Comparison of ENCODE assay signal across 8 mouse cellular contexts in the genomic region with DNA sequence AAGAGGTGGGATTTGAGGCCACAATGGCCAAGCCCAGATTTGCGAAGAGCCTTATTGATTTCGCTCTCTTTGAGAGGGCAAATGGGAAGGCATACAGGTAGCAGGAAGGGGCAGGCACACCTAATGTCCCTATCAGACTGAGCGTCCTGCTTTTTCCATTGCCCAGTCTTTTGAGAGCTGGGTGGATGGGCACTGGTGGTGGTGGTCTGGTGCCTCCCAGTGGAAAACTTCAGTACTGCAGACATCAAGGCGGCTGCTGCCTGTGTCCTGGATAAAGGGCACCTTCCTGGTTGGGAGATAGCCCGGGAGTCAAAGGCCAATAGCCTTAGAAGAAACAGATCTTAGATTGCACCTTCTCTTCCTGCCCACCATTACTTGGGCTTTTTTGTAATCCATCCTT. TPM values are rescaled to one million over a fixed set of nuclear protein-coding genes. Genes with fewer than 3 reads are reported as not detected.
DNase-seq lines count a peak whose midpoint lies in the region; ATAC-seq and TF ChIP-seq lines count a peak whose summit lies in the region.

No protein-coding gene starts in this region.

- no peak overlapping the region for H3K4me2 ChIP-seq in CH12.LX (ENCODE audit: insufficient read depth, low read depth, poor library complexity, severe bottlenecking)
- H3K4me2 ChIP-seq in heart, embryonic 16.5 days (ENCODE audit: low read depth, low read length), result no peak overlapping the region

- dilution Hi-C loops in CH12.LX (cut with MboI; ENCODE audit: extremely low pct_ligation_motif_present, extremely low pct_unique_long_range_greater_than_20kb, low sequenced_read_pairs), result no loop called here

- TF ChIP-seq RAD21 in CH12.LX (IDR thresholded peaks at IDR 0.05; ENCODE audit: low read depth, low read length), result no peak; the same call in none of the 2 replicates

- TF ChIP-seq POLR2A in CH12.LX (IDR thresholded peaks at IDR 0.05; ENCODE audit: low read depth, low read length), result no peak

- peak; percentile 79 for DNase-seq in CH12.LX (ENCODE audit: extremely low read depth)
- DNase-seq in adrenal gland, adult (ENCODE audit: inconsistent age in 2 of 2, low spot score in 1 of 2), result peak; percentile 87 to 96
- peak; percentile 84 for DNase-seq in embryo, embryonic 10.5 days (ENCODE audit: low spot score)
- DNase-seq in layer of hippocampus, adult 9-11 months, result peak; percentile 66
- peak; percentile 59 for DNase-seq in skeletal muscle tissue, adult 2 months (ENCODE audit: low read depth, low spot score)

- peaks cover 16% of the 10 kb centered on the region for H3K9me3 ChIP-seq in CH12.LX (replicated peaks; ENCODE audit: low read length)
- H3K9me3 ChIP-seq in heart, embryonic 16.5 days (replicated peaks; ENCODE audit: control insufficient read depth, low read length), result no peaks in the 10 kb centered on the region

- in situ Hi-C loops in CH12.LX (cut with MboI; ENCODE audit: low pct_ligation_motif_present, low pct_unique_long_range_greater_than_20kb, low sequenced_read_pairs), result loop anchor here (10.0 kb wide), 1 partner anchor 283 kb away; no protein-coding TSS in a partner anchor

- no peaks in the 10 kb centered on the region for H3K79me2 ChIP-seq in CH12.LX (replicated peaks; ENCODE audit: control insufficient read depth, extremely low read depth, insufficient read depth, poor library complexity, severe bottlenecking)

- H3K36me3 ChIP-seq in CH12.LX (replicated peaks in 1 of 2; ENCODE audit: control insufficient read depth in 1 of 2, insufficient read depth in 1 of 2, low read length in 1 of 2), result peaks cover 7 to 46% of the 10 kb centered on the region in 2 experiments
- H3K36me3 ChIP-seq in heart, embryonic 16.5 days (ENCODE audit: control insufficient read depth, insufficient read depth), result no peaks in the 10 kb centered on the region

- H3K9ac ChIP-seq in CH12.LX (ENCODE audit: insufficient read depth, low read depth), result no peak overlapping the region
- no peak overlapping the region for H3K9ac ChIP-seq in heart, embryonic 16.5 days (ENCODE audit: low read length)

- 0 out of 2 replicates have a peak, but pooled peaks have one; percentile 37 for ATAC-seq in heart, embryonic 16.5 days (replicated peaks; ENCODE audit: extremely low read depth, insufficient read depth, low FRiP score)
- peak; percentile 91 for ATAC-seq in megakaryocyte, adult 5-6 weeks (ENCODE audit: poor library complexity, severe bottlenecking)
- no peak for ATAC-seq in inflammation-experienced regulatory T-cells, adult 6 months

- H3K4me3 ChIP-seq in CH12.LX (replicated peaks in 1 of 3; ENCODE audit: low read depth in 2 of 3, low read length in 2 of 3, poor library complexity in 1 of 3), result no peak overlapping the region
- H3K4me3 ChIP-seq in heart, embryonic 16.5 days (ENCODE audit: low read length), result no peak overlapping the region

- peaks cover 9 to 41% of the 10 kb centered on the region in 2 experiments for H3K4me1 ChIP-seq in CH12.LX (ENCODE audit: control insufficient read depth in 1 of 2, insufficient read depth in 2 of 2)
- H3K4me1 ChIP-seq in heart, embryonic 16.5 days (ENCODE audit: control insufficient read depth, insufficient read depth, low read length), result peaks cover 7% of the 10 kb centered on the region

- TF ChIP-seq EP300 in CH12.LX (IDR thresholded peaks at IDR 0.05; ENCODE audit: low read length), result no peak

- 29% methylated on average over 5 of the region's 5 CpGs for WGBS in heart, embryonic 16.5 days

- no peak overlapping the region for H3K27ac ChIP-seq in CH12.LX (ENCODE audit: insufficient read depth, low read depth)
- H3K27ac ChIP-seq in heart, embryonic 16.5 days (ENCODE audit: low read length), result no peak overlapping the region

- TF ChIP-seq CTCF in CH12.LX (conservative IDR thresholded peaks at IDR 0.05 in 1 of 2, IDR thresholded peaks at IDR 0.05 in 1 of 2; ENCODE audit: low read depth in 2 of 2, low read length in 2 of 2), result peak; percentile 94 to 99

- no peaks in the 10 kb centered on the region for H3K27me3 ChIP-seq in CH12.LX (replicated peaks)
- no peaks in the 10 kb centered on the region for H3K27me3 ChIP-seq in heart, embryonic 16.5 days (ENCODE audit: control insufficient read depth, insufficient read depth, low read length)

TF ChIP-seq in CH12.LX, 34 proteins besides CTCF, POLR2A, EP300 and RAD21:
- TF ChIP-seq ZKSCAN1 (IDR thresholded peaks at IDR 0.05; ENCODE audit: borderline replicate concordance, low read depth, low read length), result no peak
- no peak for TF ChIP-seq RCOR1 (conservative IDR thresholded peaks at IDR 0.05; ENCODE audit: low read depth, low read length)
- no peak for TF ChIP-seq USF2 (conservative IDR thresholded peaks at IDR 0.05; ENCODE audit: low read depth, low read length)
- TF ChIP-seq POLR2AphosphoS2 (IDR thresholded peaks at IDR 0.05; ENCODE audit: low read depth, low read length), result no peak
- no peak for TF ChIP-seq USF1 (IDR thresholded peaks at IDR 0.05; ENCODE audit: low read depth, low read length)
- peak; percentile 100 for TF ChIP-seq ZC3H11A (IDR thresholded peaks at IDR 0.05; ENCODE audit: low read depth, low read length)
- TF ChIP-seq MEF2A (IDR thresholded peaks at IDR 0.05; ENCODE audit: borderline replicate concordance, low read depth, low read length), result peak; percentile 64; the same call in 1 of the 2 replicates
- peak; percentile 50; the same call in 1 of the 2 replicates for TF ChIP-seq ELF1 (IDR thresholded peaks at IDR 0.05; ENCODE audit: low read depth, low read length)
- peak; percentile 62 for TF ChIP-seq TCF12 (IDR thresholded peaks at IDR 0.05; ENCODE audit: low read depth, low read length)
- TF ChIP-seq CHD1 (IDR thresholded peaks at IDR 0.05; ENCODE audit: low read depth, low read length), result no peak
- no peak for TF ChIP-seq MXI1 (IDR thresholded peaks at IDR 0.05; ENCODE audit: low read depth, low read length)
- TF ChIP-seq MAX (IDR thresholded peaks at IDR 0.05; ENCODE audit: low read length), result no peak
- no peak; the same call in 1 of the 2 replicates for TF ChIP-seq BHLHE40 (IDR thresholded peaks at IDR 0.05; ENCODE audit: low read depth, low read length)
- TF ChIP-seq HCFC1 (IDR thresholded peaks at IDR 0.05; ENCODE audit: low read depth, low read length), result no peak
- no peak for TF ChIP-seq PAX5 (IDR thresholded peaks at IDR 0.05; ENCODE audit: low read length)
- no peak for TF ChIP-seq KAT2A (IDR thresholded peaks at IDR 0.05; ENCODE audit: insufficient replicate concordance, low read length)
- TF ChIP-seq CHD2 (IDR thresholded peaks at IDR 0.05; ENCODE audit: low read length), result no peak
- TF ChIP-seq ETS1 (conservative IDR thresholded peaks at IDR 0.05; ENCODE audit: low read depth, low read length), result no peak
- peak; percentile 36; the same call in 1 of the 2 replicates for TF ChIP-seq NRF1 (IDR thresholded peaks at IDR 0.05; ENCODE audit: low read depth, low read length)
- peak; percentile 100 for TF ChIP-seq SMC3 (IDR thresholded peaks at IDR 0.05; ENCODE audit: low read depth, low read length)
- TF ChIP-seq MAZ (IDR thresholded peaks at IDR 0.05; ENCODE audit: low read depth, low read length), result no peak; the same call in 1 of the 2 replicates
- 0 out of 2 replicates have a peak, but pooled peaks have one; percentile 41 for TF ChIP-seq MYC (IDR thresholded peaks at IDR 0.05; ENCODE audit: low read depth, low read length)
- TF ChIP-seq IRF4 (IDR thresholded peaks at IDR 0.05; ENCODE audit: low read depth, low read length), result peak; percentile 58
- TF ChIP-seq UBTF (IDR thresholded peaks at IDR 0.05; ENCODE audit: low read depth, low read length), result no peak
- no peak for TF ChIP-seq TBP (conservative IDR thresholded peaks at IDR 0.05; ENCODE audit: low read depth, low read length)
- no peak for TF ChIP-seq JUN (IDR thresholded peaks at IDR 0.05; ENCODE audit: insufficient read depth, low read depth, low read length)
- TF ChIP-seq SIN3A (IDR thresholded peaks at IDR 0.05; ENCODE audit: low read length), result no peak
- TF ChIP-seq NELFE (IDR thresholded peaks at IDR 0.05; ENCODE audit: low read depth, low read length), result peak; percentile 75; the same call in 1 of the 2 replicates
- no peak for TF ChIP-seq JUND (conservative IDR thresholded peaks at IDR 0.05; ENCODE audit: low read depth, low read length)
- TF ChIP-seq MAFK (IDR thresholded peaks at IDR 0.05; ENCODE audit: insufficient replicate concordance, low read length), result no peak
- TF ChIP-seq ZMIZ1 (IDR thresholded peaks at IDR 0.05; ENCODE audit: low read depth, low read length), result no peak
- TF ChIP-seq E2F4 (IDR thresholded peaks at IDR 0.05; ENCODE audit: insufficient replicate concordance, low read depth, low read length), result no peak
- no peak for TF ChIP-seq ZNF384 (IDR thresholded peaks at IDR 0.05; ENCODE audit: low read depth, low read length)
- no peak for TF ChIP-seq GABPA (IDR thresholded peaks at IDR 0.05; ENCODE audit: insufficient replicate concordance, low read depth, low read length)

RNA-seq across cellular contexts. Expression of a gene that starts 47.4 kb away (rescaled TPM):
- total RNA-seq in CH12.LX (2012; rRNA removed), result not detected in 2 replicates
- total RNA-seq in CH12.LX (2014; rRNA removed), result not detected in 2 replicates
- polyA plus RNA-seq in CH12.LX (2012; ENCODE audit: insufficient read length, low read depth), result not detected in 2 replicates
- not detected in 2 replicates for polyA plus RNA-seq in heart, embryonic 16.5 days (2015; fragmentation: Nextera tagmentation; extraction: Ambion mirVana)
- total RNA-seq in megakaryocyte, adult 5-6 weeks (2015), result 0.21 TPM in 1 of 2 replicates, not detected in the other
- total RNA-seq in megakaryocyte, adult 5-6 weeks (2017), result not detected in 2 replicates
- polyA plus RNA-seq in inflammation-experienced regulatory T-cells, adult 6 months (2017; shearing (Covaris generic)), result not detected
